Mouse (Mus musculus) layer of hippocampus, adult 9-10 months (tissue): ENCODE results near the gene Wnk3.
A peak's percentile ranks its signal among the peaks of the same experiment; 100 is the strongest.
"Not testable (repeated sequence)": the region's sequence is repeated elsewhere in the genome, so short reads cannot be mapped to it uniquely, and the experiment has no call there.

Experiments used
- DNase-seq: peaks from one replicate; pipeline ENCODE4 v3.0.0; 2022; ENCODE audit warnings: low spot score

Wnk3 gene

GRCm38 (mm10) chrX:151197778-151198177 is at the start of gene Wnk3:
Gene Wnk3, plus strand, starts transcription at chrX:151198078.
- no peak for DNase-seq

GRCm38 (mm10) chrX:151158414-151158813 is 39.5 kb upstream of the Wnk3 start:
- no peak for DNase-seq

GRCm38 (mm10) chrX:151168438-151169131 is 29.3 kb upstream of the Wnk3 start:
- DNase-seq = peak; percentile 26

- peak; percentile 1 for DNase-seq
These were observed 28.5 kb upstream of the Wnk3 start for GRCm38 (mm10) chrX:151169261-151169961.

- DNase-seq = not testable (repeated sequence)
These were observed 24.7 kb upstream of the Wnk3 start for GRCm38 (mm10) chrX:151173134-151173533.

GRCm38 (mm10) chrX:151298329-151298728 is 100.5 kb downstream of the Wnk3 start:
- DNase-seq = no peak

- DNase-seq = no peak
These were observed 115.9 kb downstream of the Wnk3 start for GRCm38 (mm10) chrX:151313732-151314131.

- no peak for DNase-seq
These were observed 135.7 kb downstream of the Wnk3 start for GRCm38 (mm10) chrX:151333615-151334014.

GRCm38 (mm10) chrX:151337804-151338203 is 139.9 kb downstream of the Wnk3 start:
- DNase-seq = no peak

GRCm38 (mm10) chrX:151343761-151344500 is 146.1 kb downstream of the Wnk3 start, which contains the start of gene Fam120c:
Gene Fam120c, plus strand, starts transcription at chrX:151344175.
- DNase-seq = peak; percentile 45

GRCm38 (mm10) chrX:151344501-151344984 is 146.7 kb downstream of the Wnk3 start:
- no peak for DNase-seq

GRCm38 (mm10) chrX:151345333-151346125 is 147.7 kb downstream of the Wnk3 start:
- no peak for DNase-seq

- DNase-seq = no peak
These were observed 149.4 kb downstream of the Wnk3 start for GRCm38 (mm10) chrX:151347278-151347677.

GRCm38 (mm10) chrX:151349322-151349721 is 151.4 kb downstream of the Wnk3 start:
- no peak for DNase-seq
